Mouse (Mus musculus) stomach, postnatal 0 days (tissue): ENCODE measurements around the gene G6pc3. TPM values are rescaled to one million over a fixed set of nuclear protein-coding genes. Genes with fewer than 3 reads are reported as not detected.

Experiments used
- ATAC-seq: fragments of 200-750 bp; cut with Nextera tagmentation; 2 replicates; pipeline ENCODE4 v1.8.0; 2017; ENCODE audit not compliant: low FRiP score, low TSS enrichment
- DNase-seq: peaks from one replicate; pipeline ENCODE4 v3.0.0-alpha.2; 2016; ENCODE audit warnings: low spot score
- H3K27ac ChIP-seq: fragments of 300-500 bp; sonication (generic); replicated peaks from 2 replicates; pipeline ENCODE4 v1.5.1; 2014; ENCODE audit warnings: mild to moderate bottlenecking, control low read depth
- H3K27me3 ChIP-seq: fragments of 300-500 bp; sonication (generic); 2 replicates; pipeline ENCODE4 v1.6.1; 2014; ENCODE audit warnings: low read length; ENCODE audit not compliant: control insufficient read depth, insufficient read depth
- H3K36me3 ChIP-seq: fragments of 300-500 bp; sonication (generic); 2 replicates; pipeline ENCODE4 v1.6.1; 2014; ENCODE audit warnings: low read length, mixed read lengths; ENCODE audit not compliant: control insufficient read depth, insufficient read depth
- H3K4me1 ChIP-seq: fragments of 300-500 bp; sonication (generic); replicated peaks from 2 replicates; pipeline ENCODE4 v1.6.1; 2014; ENCODE audit warnings: antibody characterized with exemption; ENCODE audit not compliant: control insufficient read depth, insufficient read depth
- H3K4me2 ChIP-seq: fragments of 300-500 bp; sonication (generic); replicated peaks from 2 replicates; pipeline ENCODE4 v1.6.1; 2014; ENCODE audit warnings: low read depth, mild to moderate bottlenecking, control low read depth, moderate library complexity
- H3K4me3 ChIP-seq: fragments of 300-500 bp; sonication (generic); 2 replicates; pipeline ENCODE4 v1.5.1; 2014; ENCODE audit warnings: low read depth, low read length, control low read depth
- H3K9ac ChIP-seq: fragments of 300-500 bp; sonication (generic); 2 replicates; pipeline ENCODE4 v1.6.1; 2014; ENCODE audit warnings: mild to moderate bottlenecking, low read length, control low read depth, mixed read lengths
- H3K9me3 ChIP-seq: fragments of 300-500 bp; sonication (generic); 2 replicates; pipeline ENCODE4 v1.6.1; 2016; ENCODE audit warnings: low read length; ENCODE audit not compliant: control insufficient read depth
- CTCF ChIP-seq: IDR thresholded peaks from 2 replicates; pipeline ENCODE4 v1.5.1; 2016; ENCODE audit warnings: antibody characterized with exemption, low read depth, mild to moderate bottlenecking, moderate library complexity
- EP300 ChIP-seq: optimal IDR thresholded peaks from 2 replicates; pipeline ENCODE3; 2016; ENCODE audit warnings: antibody characterized with exemption
- WGBS: fragments of 180-500 bp; shearing (Covaris S2); extraction: QIAGEN DNeasy Blood & Tissue Kit; methylation state at CpG from one replicate; pipeline ENCODE4 v1.1.7; 2014; 5-methylcytosine and 5-hydroxymethylcytosine counted together
- polyA plus RNA-seq: library from polyadenylated mRNA; unstranded; fragments of >200 nt; fragmentation: Nextera tagmentation; extraction: Ambion mirVana; gene quantifications from 2 replicates; pipeline ENCODE4 v1.2.1, GENCODE M21; 2015

G6pc3 gene
- 19.2 and 19.4 TPM in 2 replicates for polyA plus RNA-seq

GRCm38 (mm10) chr11:102189461-102190436 is at the start of gene G6pc3:
TSS of gene G6pc3 (plus strand) at chr11:102189620.
- no peaks in the 10 kb centered on the region for H3K27me3 ChIP-seq
- H3K27ac ChIP-seq = peak within 1 kb of the TSS; percentile 80
- peak within 1 kb of the TSS; percentile 62 for H3K9ac ChIP-seq
- H3K36me3 ChIP-seq = no peaks in the 10 kb centered on the region; the same call in 1 of the 2 replicates
- peak within 1 kb of the TSS; percentile 83 for H3K4me2 ChIP-seq
- H3K4me3 ChIP-seq = peak within 1 kb of the TSS; percentile 64
- H3K9me3 ChIP-seq = no peaks in the 10 kb centered on the region
- TF ChIP-seq EP300 (peak; percentile 24), CTCF (no peak)
- peak; percentile 90 for DNase-seq
- H3K4me1 ChIP-seq = no peaks in the 10 kb centered on the region
- ATAC-seq = peak; percentile 88
- 1% methylated on average over 49 of the region's 50 CpGs for WGBS

GRCm38 (mm10) chr11:102140508-102140907 is 48.9 kb upstream of the G6pc3 start:
- no peaks in the 10 kb centered on the region for H3K9me3 ChIP-seq
- H3K27me3 ChIP-seq = peaks cover 1% of the 10 kb centered on the region; the same call in 1 of the 2 replicates
- no peak overlapping the region for H3K27ac ChIP-seq
- 3% methylated on average over 5 of the region's 5 CpGs for WGBS
- no peak overlapping the region for H3K4me2 ChIP-seq
- H3K36me3 ChIP-seq = no peaks in the 10 kb centered on the region
- no peak overlapping the region for H3K9ac ChIP-seq
- DNase-seq = peak; percentile 76
- no peak for ATAC-seq
- H3K4me3 ChIP-seq = no peak overlapping the region
- no peak for TF ChIP-seq EP300
- peak; percentile 93 for TF ChIP-seq CTCF
- no peaks in the 10 kb centered on the region for H3K4me1 ChIP-seq

GRCm38 (mm10) chr11:102142355-102142754 is 47.1 kb upstream of the G6pc3 start:
- H3K4me2 ChIP-seq = no peak overlapping the region

GRCm38 (mm10) chr11:102144957-102145470 is 44.4 kb upstream of the G6pc3 start:
- Histone ChIP-seq H3K4me1 (no peaks in the 10 kb centered on the region), H3K9me3 (no peaks in the 10 kb centered on the region), H3K4me2 (peak overlapping the region; percentile 49; the same call in 1 of the 2 replicates), H3K27ac (no peak overlapping the region), H3K4me3 (peak overlapping the region; percentile 33), H3K27me3 (peaks cover 24% of the 10 kb centered on the region), H3K36me3 (no peaks in the 10 kb centered on the region), H3K9ac (no peak overlapping the region; the same call in 1 of the 2 replicates)
- TF ChIP-seq CTCF = no peak
- TF ChIP-seq EP300 = no peak
- DNase-seq (no peak), ATAC-seq (peak; percentile 28; the same call in 1 of the 2 replicates)
- WGBS = 24% methylated on average over 13 of the region's 13 CpGs

More at GRCm38 (mm10) chr11:102142355-102142754, 47.1 kb upstream of the G6pc3 start:
- H3K4me1 ChIP-seq = no peaks in the 10 kb centered on the region
- DNase-seq (no peak), ATAC-seq (no peak)
- no peak overlapping the region for H3K9ac ChIP-seq
- no peaks in the 10 kb centered on the region for H3K9me3 ChIP-seq
- no peak for TF ChIP-seq CTCF
- TF ChIP-seq EP300 = no peak
- H3K36me3 ChIP-seq = no peaks in the 10 kb centered on the region
- no peak overlapping the region for H3K27ac ChIP-seq
- no peak overlapping the region for H3K4me3 ChIP-seq
- WGBS = 48% methylated on average over 7 of the region's 7 CpGs
- H3K27me3 ChIP-seq = peaks cover 16% of the 10 kb centered on the region

GRCm38 (mm10) chr11:102145471-102146001 is 43.9 kb upstream of the G6pc3 start, which contains the start of gene Nags:
TSS of gene Nags (plus strand) at chr11:102145513.
- ATAC-seq (no peak), DNase-seq (peak; percentile 40)
- Histone ChIP-seq H3K9ac (peak within 1 kb of the TSS; percentile 23; the same call in 1 of the 2 replicates), H3K36me3 (no peaks in the 10 kb centered on the region), H3K4me2 (peak within 1 kb of the TSS; percentile 49), H3K9me3 (no peaks in the 10 kb centered on the region), H3K27me3 (peaks cover 24% of the 10 kb centered on the region), H3K4me3 (peak within 1 kb of the TSS; percentile 33), H3K4me1 (no peaks in the 10 kb centered on the region), H3K27ac (no peak within 1 kb of the TSS)
- 2% methylated on average over 50 of the region's 50 CpGs for WGBS
- TF ChIP-seq CTCF (no peak), EP300 (no peak)
